Mouse (Mus musculus) B cell, adult 62 days (primary cell): ENCODE results near the gene Eaf2. TPM values are rescaled to one million over a fixed set of nuclear protein-coding genes. Genes with fewer than 3 reads are reported as not detected.

Source experiments
- total RNA-seq: library from RNA; stranded (reverse); gene quantifications from 4 replicates; pipeline ENCODE4 v1.2.4, GENCODE M21; 2023

Eaf2 gene
- total RNA-seq: 8.1 to 12.0 TPM (median 10.4 TPM) in 4 replicates

DNA sequence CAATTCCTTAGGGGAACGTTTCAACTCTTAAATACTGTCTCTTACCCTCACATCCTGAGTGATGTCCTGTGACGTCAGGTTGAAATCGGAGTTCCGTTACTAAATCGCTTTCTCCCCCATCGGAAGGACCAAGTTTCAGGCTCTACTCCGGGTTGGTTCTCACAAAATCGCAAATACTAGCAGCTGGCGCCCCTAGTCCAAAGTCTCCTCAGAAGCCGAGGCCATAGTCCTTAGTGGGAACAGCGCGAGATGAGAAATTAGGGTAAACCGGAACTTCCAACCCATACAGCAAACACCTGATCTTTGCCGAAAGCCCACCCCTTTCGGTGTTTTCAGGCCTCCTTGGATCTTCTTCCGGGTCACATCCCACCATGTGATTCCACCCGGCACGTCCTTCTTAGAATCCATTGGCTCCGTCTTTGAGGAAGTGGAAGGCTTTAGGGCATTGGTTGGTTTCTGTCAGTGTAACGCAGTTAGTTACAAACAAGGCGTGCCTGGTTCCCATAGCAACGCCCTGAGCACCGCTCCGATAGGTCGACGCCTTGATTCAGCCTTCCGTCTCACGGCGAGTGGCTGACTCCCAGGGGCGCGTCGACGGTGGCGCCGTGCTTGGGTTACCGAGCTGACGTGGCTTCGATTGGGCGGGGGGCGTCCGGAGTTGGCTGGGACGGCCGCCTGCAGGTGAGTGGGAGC, at the start of gene Eaf2, which contains the start of gene Golgb1:
Gene Eaf2 (minus strand): TSS at position 421 of the 693 bp plus-strand sequence.
Gene Golgb1 (plus strand): TSS at position 558 of the 693 bp plus-strand sequence.

DNA sequence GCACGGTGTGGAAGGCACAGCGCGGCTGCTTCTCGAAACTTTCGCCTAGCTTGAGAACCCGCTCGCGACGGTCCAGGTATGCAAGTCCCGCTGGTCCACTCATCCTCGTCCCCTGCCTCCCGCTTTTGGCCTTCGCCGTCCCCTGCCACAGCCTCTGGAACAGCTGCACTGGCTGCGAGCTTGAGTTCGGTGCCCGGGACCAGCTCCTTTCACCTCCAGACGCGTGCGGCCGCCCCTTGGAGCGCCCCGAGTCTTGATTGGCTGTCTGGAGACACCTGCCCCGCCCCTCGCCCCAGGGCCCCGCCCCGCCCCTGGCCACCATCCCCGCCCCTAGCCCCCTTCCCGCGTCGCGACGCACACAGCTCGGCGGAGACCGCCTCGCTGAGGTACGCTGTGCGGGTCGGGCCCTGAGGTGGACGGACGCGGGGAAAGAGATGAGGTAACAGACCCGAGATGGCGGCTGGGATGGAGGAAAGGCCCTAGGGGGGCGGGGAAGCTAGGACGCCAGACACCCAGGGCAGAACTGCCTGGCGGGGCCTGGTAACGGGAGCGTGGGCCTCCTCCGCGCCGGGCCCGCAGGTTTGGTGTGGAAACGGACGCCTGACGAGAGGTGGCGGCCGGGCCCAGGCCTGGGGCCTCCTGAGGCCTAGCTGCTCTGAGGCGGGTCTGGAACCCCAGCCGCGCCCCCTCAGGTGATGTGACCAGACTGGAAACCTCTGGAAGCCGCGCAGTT, 46.6 kb downstream of the Eaf2 start, which contains the start of gene Iqcb1:
Gene Iqcb1 (plus strand): TSS at position 332 of the 733 bp plus-strand sequence.

DNA sequence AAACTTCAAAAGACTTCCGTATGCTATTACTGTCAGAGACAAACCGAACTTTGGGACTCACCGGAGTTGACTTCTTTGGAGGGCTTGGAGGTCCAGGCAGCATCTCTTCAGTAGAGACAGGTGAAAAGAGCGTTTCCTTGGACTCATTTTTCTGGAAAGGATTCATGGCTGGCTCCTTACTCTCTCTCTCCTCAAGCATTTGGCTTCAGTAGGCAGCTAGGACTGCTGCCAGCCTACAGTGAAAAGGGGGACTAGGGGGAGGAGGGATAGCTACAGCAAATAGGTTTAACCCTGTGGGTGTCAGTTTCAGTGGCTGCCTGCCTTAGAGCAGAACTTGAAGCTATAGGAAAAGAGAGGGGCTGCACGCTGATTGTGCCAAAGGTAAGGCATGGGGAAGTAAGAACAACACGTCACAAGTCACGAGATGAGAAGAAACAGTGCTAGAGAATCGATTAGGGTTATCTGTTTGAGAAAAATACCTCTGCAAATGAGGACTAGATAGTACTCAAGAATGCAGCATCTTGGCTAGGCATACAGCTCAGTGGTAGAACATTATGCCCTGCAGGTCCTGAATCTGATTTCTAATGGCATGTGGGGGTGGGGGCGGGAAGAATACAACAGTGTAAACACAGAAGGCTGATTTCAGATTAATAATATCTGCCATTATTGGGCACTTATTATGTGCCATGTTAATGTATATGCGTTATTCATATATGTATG, 90.0 kb downstream of the Eaf2 start, which contains the start of gene Slc15a2:
Gene Slc15a2 (minus strand): TSS at position 369 of the 720 bp plus-strand sequence.

Other genes starting within 250 kb of the Eaf2 start
- 165 to 192 TPM (median 175 TPM) in 4 replicates for gene Cd86, start 208.9 kb downstream of the Eaf2 start, total RNA-seq
- 20.1 to 24.4 TPM (median 22.1 TPM) in 4 replicates for gene Ildr1, start 181.0 kb downstream of the Eaf2 start, total RNA-seq
- gene Slc15a2, start 90.0 kb downstream of the Eaf2 start, total RNA-seq: 16.8 to 100 TPM (median 29.4 TPM) in 4 replicates
- 84.7 to 126 TPM (median 104 TPM) in 4 replicates for gene Iqcb1, start 46.6 kb downstream of the Eaf2 start, total RNA-seq
- 34.5 to 47.8 TPM (median 38.9 TPM) in 4 replicates for gene Golgb1, start 137 bp upstream of the Eaf2 start, total RNA-seq
- gene Hcls1, start 60.0 kb upstream of the Eaf2 start, total RNA-seq: 334 to 359 TPM (median 340 TPM) in 4 replicates
- gene Fbxo40, start 115.5 kb upstream of the Eaf2 start, total RNA-seq: 0.18 to 2.3 TPM (median 0.69 TPM) in 4 replicates
- gene Polq, start 136.8 kb upstream of the Eaf2 start, total RNA-seq: 5.2 to 8.0 TPM (median 5.8 TPM) in 4 replicates